Mouse (Mus musculus): Measurements from ENCODE around the gene Col25a1.

- TF ChIP-seq CTCF (IDR thresholded peaks at IDR 0.05; ENCODE audit: extremely low read depth, insufficient read depth, low read length) (no peak), POLR2A (IDR thresholded peaks at IDR 0.05; ENCODE audit: extremely low read depth, insufficient read depth, low read length) (no peak)
These were observed 206.6 kb downstream of the Col25a1 start for GRCm38 (mm10) chr3:130337857-130338256.
